Mouse (Mus musculus) fibroblast of lung, adult 2 months (primary cell): ENCODE data around the gene Vac14.

Experiments used
- DNase-seq: peaks from one replicate; pipeline ENCODE4 v3.0.0-alpha.2; 2011; ENCODE audit warnings: low read depth

Vac14 gene

GRCm38 (mm10) chr8:110687726-110688125, 69.3 kb downstream of the Vac14 start:
- DNase-seq = peak; percentile 74

- DNase-seq = no peak
Measured at GRCm38 (mm10) chr8:110689961-110690360, 71.6 kb downstream of the Vac14 start.

- DNase-seq = no peak
Measured at GRCm38 (mm10) chr8:110694226-110694625, 75.8 kb downstream of the Vac14 start.

- DNase-seq = no peak
Measured at GRCm38 (mm10) chr8:110694826-110695225, 76.4 kb downstream of the Vac14 start.

- DNase-seq = no peak
Measured at GRCm38 (mm10) chr8:110695431-110695830, 77.0 kb downstream of the Vac14 start.

- DNase-seq = no peak
Measured at GRCm38 (mm10) chr8:110696051-110696450, 77.7 kb downstream of the Vac14 start.

- DNase-seq = no peak
Measured at GRCm38 (mm10) chr8:110697571-110697970, 79.2 kb downstream of the Vac14 start.

- DNase-seq = no peak
Measured at GRCm38 (mm10) chr8:110698098-110698497, 79.7 kb downstream of the Vac14 start.

GRCm38 (mm10) chr8:110699501-110699900, 81.1 kb downstream of the Vac14 start:
- no peak for DNase-seq

GRCm38 (mm10) chr8:110700561-110700960, 82.2 kb downstream of the Vac14 start:
- no peak for DNase-seq

- DNase-seq = no peak
Measured at GRCm38 (mm10) chr8:110702636-110703459, 84.5 kb downstream of the Vac14 start.

- DNase-seq = no peak
Measured at GRCm38 (mm10) chr8:110703460-110704061, 85.2 kb downstream of the Vac14 start.

- no peak for DNase-seq
Measured at GRCm38 (mm10) chr8:110704103-110704502, 85.7 kb downstream of the Vac14 start.

GRCm38 (mm10) chr8:110705391-110706287, 87.3 kb downstream of the Vac14 start:
- DNase-seq = no peak

GRCm38 (mm10) chr8:110706288-110706870, 88.0 kb downstream of the Vac14 start:
- DNase-seq = no peak

- no peak for DNase-seq
Measured at GRCm38 (mm10) chr8:110708429-110708828, 90.0 kb downstream of the Vac14 start.

GRCm38 (mm10) chr8:110710593-110710992, 92.2 kb downstream of the Vac14 start:
- DNase-seq = no peak

GRCm38 (mm10) chr8:110711271-110711934, 93.0 kb downstream of the Vac14 start:
- no peak for DNase-seq

GRCm38 (mm10) chr8:110713073-110713472, 94.7 kb downstream of the Vac14 start:
- peak; percentile 78 for DNase-seq

GRCm38 (mm10) chr8:110714827-110715519, 96.6 kb downstream of the Vac14 start:
- DNase-seq = no peak

GRCm38 (mm10) chr8:110716075-110716474, 97.7 kb downstream of the Vac14 start:
- DNase-seq = peak; percentile 93
